Mouse (Mus musculus) embryonic facial prominence, embryonic 14.5 days (tissue): ENCODE measurements around the gene Cfap45. TPM values are rescaled to one million over a fixed set of nuclear protein-coding genes. Genes with fewer than 3 reads are reported as not detected.

Experiments used
- ATAC-seq: fragments of 200-750 bp; cut with Nextera tagmentation; 2 replicates; pipeline ENCODE4 v1.8.0; 2017; ENCODE audit warnings: low read depth, moderate number of reproducible peaks, moderate TSS enrichment
- DNase-seq: peaks from one replicate; pipeline ENCODE4 v3.0.0-alpha.2; 2015; ENCODE audit warnings: low spot score
- H3K27ac ChIP-seq: fragments of 300-500 bp; sonication (generic); replicated peaks from 2 replicates; pipeline ENCODE4 v1.5.1; 2014; ENCODE audit warnings: low read depth, mild to moderate bottlenecking, low read length, moderate library complexity
- H3K27me3 ChIP-seq: fragments of 300-500 bp; sonication (generic); replicated peaks from 2 replicates; pipeline ENCODE4 v1.6.1; 2014; ENCODE audit warnings: low read length; ENCODE audit not compliant: control insufficient read depth, insufficient read depth
- H3K36me3 ChIP-seq: fragments of 300-500 bp; sonication (generic); 2 replicates; pipeline ENCODE4 v1.6.1; 2014; ENCODE audit warnings: low read length, mixed read lengths; ENCODE audit not compliant: control insufficient read depth, insufficient read depth
- H3K4me1 ChIP-seq: fragments of 300-500 bp; sonication (generic); 2 replicates; pipeline ENCODE4 v1.6.1; 2014; ENCODE audit warnings: antibody characterized with exemption, low read length; ENCODE audit not compliant: control insufficient read depth, insufficient read depth
- H3K4me2 ChIP-seq: fragments of 300-500 bp; sonication (generic); 2 replicates; pipeline ENCODE4 v1.6.1; 2014; ENCODE audit warnings: low read depth, mild to moderate bottlenecking, low read length, moderate library complexity, mixed read lengths
- H3K4me3 ChIP-seq: fragments of 300-500 bp; sonication (generic); 2 replicates; pipeline ENCODE4 v1.5.1; 2014; ENCODE audit warnings: low read depth, mild to moderate bottlenecking, low read length
- H3K9ac ChIP-seq: fragments of 300-500 bp; sonication (generic); 2 replicates; pipeline ENCODE4 v1.6.1; 2014; ENCODE audit warnings: low read depth, mild to moderate bottlenecking, low read length, moderate library complexity, mixed read lengths
- H3K9me3 ChIP-seq: fragments of 300-500 bp; sonication (generic); 2 replicates; pipeline ENCODE4 v1.6.1; 2016; ENCODE audit warnings: low read length; ENCODE audit not compliant: control insufficient read depth
- WGBS: fragments of 180-500 bp; shearing (Covaris S2); extraction: QIAGEN DNeasy Blood & Tissue Kit; methylation state at CpG from one replicate; pipeline ENCODE4 v1.1.7; 2014; 5-methylcytosine and 5-hydroxymethylcytosine counted together
- polyA plus RNA-seq: library from polyadenylated mRNA; unstranded; fragments of >200 nt; fragmentation: Nextera tagmentation; extraction: Ambion mirVana; gene quantifications from 2 replicates; pipeline ENCODE4 v1.2.1, GENCODE M21; 2014

Cfap45 gene
- polyA plus RNA-seq, 1 experiment from 2014 or later, result 8.9 TPM

- H3K27me3 ChIP-seq, result no peaks in the 10 kb centered on the region
- ATAC-seq (no peak), DNase-seq (no peak)
- WGBS, result 55% methylated on average over 2 of the region's 2 CpGs
- H3K9me3 ChIP-seq, result no peaks in the 10 kb centered on the region
- no peak overlapping the region for H3K27ac ChIP-seq
- peaks cover 16% of the 10 kb centered on the region; the same call in 1 of the 2 replicates for H3K36me3 ChIP-seq
- no peak overlapping the region for H3K9ac ChIP-seq
- no peak overlapping the region for H3K4me2 ChIP-seq
- H3K4me3 ChIP-seq, result no peak overlapping the region
- peaks cover 20% of the 10 kb centered on the region for H3K4me1 ChIP-seq
Measured at GRCm38 (mm10) chr1:172508172-172508571, 12.4 kb upstream of the Cfap45 start.

- no peaks in the 10 kb centered on the region for H3K9me3 ChIP-seq
- ATAC-seq, result no peak
- no peak overlapping the region for H3K4me2 ChIP-seq
- peaks cover 14% of the 10 kb centered on the region for H3K4me1 ChIP-seq
- no peak overlapping the region for H3K9ac ChIP-seq
- no peak overlapping the region for H3K27ac ChIP-seq
- H3K36me3 ChIP-seq, result peaks cover 16% of the 10 kb centered on the region; the same call in 1 of the 2 replicates
- DNase-seq, result no peak
- no peak overlapping the region for H3K4me3 ChIP-seq
- 80% methylated on average over 5 of the region's 5 CpGs for WGBS
- no peaks in the 10 kb centered on the region for H3K27me3 ChIP-seq
Measured at GRCm38 (mm10) chr1:172509235-172509634, 11.4 kb upstream of the Cfap45 start.

GRCm38 (mm10) chr1:172509983-172510382 is 10.6 kb upstream of the Cfap45 start:
- Histone ChIP-seq H3K4me2 (peak overlapping the region; percentile 16; the same call in 1 of the 2 replicates), H3K4me1 (peaks cover 8% of the 10 kb centered on the region; the same call in 1 of the 2 replicates), H3K27me3 (no peaks in the 10 kb centered on the region), H3K4me3 (no peak overlapping the region), H3K36me3 (peaks cover 16% of the 10 kb centered on the region; the same call in 1 of the 2 replicates), H3K9ac (no peak overlapping the region), H3K27ac (no peak overlapping the region), H3K9me3 (no peaks in the 10 kb centered on the region)
- WGBS, result 31% methylated on average over 8 of the region's 8 CpGs
- DNase-seq (no peak), ATAC-seq (no peak)

GRCm38 (mm10) chr1:172510421-172510972 is 10.1 kb upstream of the Cfap45 start:
- Histone ChIP-seq H3K27me3 (no peaks in the 10 kb centered on the region), H3K9me3 (no peaks in the 10 kb centered on the region), H3K4me2 (peak overlapping the region; percentile 16; the same call in 1 of the 2 replicates), H3K9ac (no peak overlapping the region), H3K36me3 (peaks cover 13% of the 10 kb centered on the region; the same call in 1 of the 2 replicates), H3K27ac (no peak overlapping the region), H3K4me1 (peaks cover 8% of the 10 kb centered on the region; the same call in 1 of the 2 replicates), H3K4me3 (no peak overlapping the region)
- DNase-seq (peak; percentile 56), ATAC-seq (peak; percentile 67; the same call in 1 of the 2 replicates)
- WGBS, result 19% methylated on average over 13 of the region's 13 CpGs

GRCm38 (mm10) chr1:172512962-172513361 is 7.6 kb upstream of the Cfap45 start:
- Histone ChIP-seq H3K4me3 (no peak overlapping the region), H3K27me3 (no peaks in the 10 kb centered on the region), H3K9me3 (peaks cover 8% of the 10 kb centered on the region), H3K36me3 (0 out of 2 replicates have a peak, but pooled peaks cover 2% of the 10 kb centered on the region), H3K4me1 (peaks cover 8% of the 10 kb centered on the region; the same call in 1 of the 2 replicates), H3K27ac (peak overlapping the region; percentile 17; the same call in 1 of the 2 replicates), H3K9ac (no peak overlapping the region), H3K4me2 (peak overlapping the region; percentile 38)
- 13% methylated on average over 13 of the region's 13 CpGs for WGBS
- peak; percentile 62 for DNase-seq
- ATAC-seq, result no peak

- no peak overlapping the region for H3K4me2 ChIP-seq
- H3K27ac ChIP-seq, result peak overlapping the region; percentile 17; the same call in 1 of the 2 replicates
- no peak overlapping the region for H3K4me3 ChIP-seq
- DNase-seq (no peak), ATAC-seq (no peak)
- H3K4me1 ChIP-seq, result peaks cover 8% of the 10 kb centered on the region; the same call in 1 of the 2 replicates
- H3K27me3 ChIP-seq, result no peaks in the 10 kb centered on the region
- H3K9me3 ChIP-seq, result peaks cover 12% of the 10 kb centered on the region
- H3K9ac ChIP-seq, result no peak overlapping the region
- 68% methylated on average over 17 of the region's 17 CpGs for WGBS
- H3K36me3 ChIP-seq, result no peaks in the 10 kb centered on the region
Measured at GRCm38 (mm10) chr1:172513525-172514212, 6.9 kb upstream of the Cfap45 start.

GRCm38 (mm10) chr1:172514213-172514529 is 6.4 kb upstream of the Cfap45 start:
- ATAC-seq, result no peak
- Histone ChIP-seq H3K4me2 (no peak overlapping the region), H3K36me3 (no peaks in the 10 kb centered on the region), H3K4me3 (no peak overlapping the region), H3K4me1 (peaks cover 8% of the 10 kb centered on the region; the same call in 1 of the 2 replicates), H3K27me3 (no peaks in the 10 kb centered on the region), H3K9me3 (peaks cover 12% of the 10 kb centered on the region), H3K27ac (no peak overlapping the region), H3K9ac (no peak overlapping the region)
- WGBS, result 81% methylated on average over 4 of the region's 4 CpGs
- DNase-seq, result no peak

GRCm38 (mm10) chr1:172514551-172515268 is 5.9 kb upstream of the Cfap45 start:
- no peak overlapping the region for H3K4me2 ChIP-seq
- no peak overlapping the region for H3K4me3 ChIP-seq
- no peaks in the 10 kb centered on the region for H3K27me3 ChIP-seq
- peaks cover 12% of the 10 kb centered on the region for H3K9me3 ChIP-seq
- WGBS, result 68% methylated on average over 7 of the region's 7 CpGs
- no peak overlapping the region for H3K27ac ChIP-seq
- H3K9ac ChIP-seq, result no peak overlapping the region
- ATAC-seq, result no peak
- peaks cover 8% of the 10 kb centered on the region; the same call in 1 of the 2 replicates for H3K4me1 ChIP-seq
- H3K36me3 ChIP-seq, result no peaks in the 10 kb centered on the region
- DNase-seq, result no peak
